Mouse (Mus musculus) C2C12 (cell line): Measurements from ENCODE around the gene Stard8. TPM values are rescaled to one million over a fixed set of nuclear protein-coding genes. Genes with fewer than 3 reads are reported as not detected.

Source experiments
- H3K27me3 ChIP-seq: one replicate; pipeline ENCODE4 v1.6.1; 2011; ENCODE audit not compliant: control insufficient read depth, insufficient read depth, insufficient read length
- H3K36me3 ChIP-seq: one replicate; pipeline ENCODE4 v1.6.1; 2011; ENCODE audit not compliant: control insufficient read depth, insufficient read depth
- H3K4me3 ChIP-seq: one replicate; pipeline ENCODE4 v1.5.1; 2011; ENCODE audit warnings: mild to moderate bottlenecking, control low read depth; ENCODE audit not compliant: poor library complexity, insufficient read depth, severe bottlenecking
- H3K79me2 ChIP-seq: one replicate; pipeline ENCODE4 v1.6.1; 2011; ENCODE audit not compliant: control insufficient read depth, insufficient read depth
- H3K79me3 ChIP-seq: one replicate; pipeline ENCODE4 v1.6.1; 2011; ENCODE audit warnings: low read depth, control low read depth
- H3ac ChIP-seq: one replicate; pipeline ENCODE3; 2011; ENCODE audit warnings: low read depth; ENCODE audit not compliant: control insufficient read depth, insufficient read length
- CEBPB ChIP-seq: IDR thresholded peaks from one replicate; pipeline ENCODE4 v1.6.1; 2011; ENCODE audit warnings: low read depth, mild to moderate bottlenecking, control low read depth, moderate library complexity
- CTCF ChIP-seq: IDR thresholded peaks from one replicate; pipeline ENCODE4 v1.5.1; 2011; ENCODE audit not compliant: control insufficient read depth, insufficient read depth, insufficient read length
- FOSL1 ChIP-seq: IDR thresholded peaks from one replicate; pipeline ENCODE4 v1.8.0; 2011; ENCODE audit warnings: mild to moderate bottlenecking, low read length; ENCODE audit not compliant: poor library complexity, insufficient read depth, severe bottlenecking
- MAX ChIP-seq: IDR thresholded peaks from one replicate; pipeline ENCODE4 v1.6.1; 2011; ENCODE audit warnings: mild to moderate bottlenecking, control low read depth
- MYOD1 ChIP-seq: IDR thresholded peaks from one replicate; pipeline ENCODE4 v1.6.1; 2011; ENCODE audit warnings: low read depth; ENCODE audit not compliant: control insufficient read depth, insufficient read length
- MYOG ChIP-seq: IDR thresholded peaks from one replicate; pipeline ENCODE4 v1.6.1; 2011; ENCODE audit not compliant: control insufficient read depth, insufficient read length; ENCODE audit errors: extremely low read depth
- USF1 ChIP-seq: IDR thresholded peaks from one replicate; pipeline ENCODE4 v1.6.1; 2011; ENCODE audit warnings: low read depth, mild to moderate bottlenecking, control low read depth, moderate library complexity
- polyA plus RNA-seq: library from polyadenylated mRNA; unstranded; fragments of >200 nt; fragmentation: generic; extraction: Trizol; gene quantifications from one replicate; pipeline ENCODE4 v1.2.1, GENCODE M21; 2012; ENCODE audit warnings: missing spikeins

The Stard8 gene
- polyA plus RNA-seq, 1 experiment: not detected

DNA sequence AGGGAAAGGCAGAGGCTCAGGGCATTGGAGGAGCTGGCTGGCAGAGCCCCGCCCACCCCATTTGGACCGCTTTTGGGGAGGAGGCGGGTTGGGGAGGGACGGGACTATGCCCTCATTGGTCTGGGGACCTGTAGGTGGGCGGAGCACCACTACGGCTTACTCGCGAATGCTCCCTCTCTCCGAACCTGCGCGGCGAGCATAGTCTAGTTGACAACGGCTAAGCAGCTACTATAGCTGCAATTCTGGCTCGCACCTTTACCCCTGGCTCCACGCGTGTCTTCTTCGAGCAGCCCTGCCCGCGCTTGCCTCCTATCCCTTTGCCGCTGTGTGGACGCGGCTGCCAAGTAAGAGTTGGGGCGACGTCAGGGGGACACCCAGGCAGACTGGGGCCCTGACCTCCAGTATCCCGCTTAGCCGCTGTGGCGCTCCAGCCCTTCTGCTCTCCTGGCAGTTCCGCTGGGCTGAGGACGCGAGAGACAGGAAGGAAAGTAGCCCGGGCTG is 39.5 kb downstream of the Stard8 start:
- peaks cover 10% of the 10 kb centered on the region for H3K27me3 ChIP-seq
- TF ChIP-seq USF1: no peak
- no peak for TF ChIP-seq MYOG
- TF ChIP-seq MAX: no peak
- TF ChIP-seq FOSL1: no peak
- no peak for TF ChIP-seq MYOD1
- no peak for TF ChIP-seq CEBPB
- TF ChIP-seq CTCF: no peak
- no peak overlapping the region for H3ac ChIP-seq
- H3K79me3 ChIP-seq: no peaks in the 10 kb centered on the region
- no peak overlapping the region for H3K4me3 ChIP-seq
- H3K36me3 ChIP-seq: no peaks in the 10 kb centered on the region
- no peaks in the 10 kb centered on the region for H3K79me2 ChIP-seq

- peaks cover 10% of the 10 kb centered on the region for H3K27me3 ChIP-seq
- no peaks in the 10 kb centered on the region for H3K36me3 ChIP-seq
- H3K79me3 ChIP-seq: no peaks in the 10 kb centered on the region
- H3ac ChIP-seq: no peak overlapping the region
- TF ChIP-seq CEBPB: no peak
- TF ChIP-seq MYOD1: no peak
- no peak for TF ChIP-seq CTCF
- no peak for TF ChIP-seq FOSL1
- TF ChIP-seq MYOG: no peak
- TF ChIP-seq USF1: no peak
- TF ChIP-seq MAX: no peak
- no peak overlapping the region for H3K4me3 ChIP-seq
- H3K79me2 ChIP-seq: no peaks in the 10 kb centered on the region
These were observed 40.2 kb downstream of the Stard8 start for GRCm38 (mm10) chrX:99043275-99043674.

- H3K36me3 ChIP-seq: no peaks in the 10 kb centered on the region
- no peaks in the 10 kb centered on the region for H3K79me2 ChIP-seq
- H3ac ChIP-seq: no peak overlapping the region
- no peak for TF ChIP-seq MYOD1
- no peak for TF ChIP-seq MAX
- no peak for TF ChIP-seq USF1
- TF ChIP-seq CTCF: no peak
- no peak for TF ChIP-seq MYOG
- no peak for TF ChIP-seq FOSL1
- peaks cover 10% of the 10 kb centered on the region for H3K27me3 ChIP-seq
- H3K79me3 ChIP-seq: no peaks in the 10 kb centered on the region
- H3K4me3 ChIP-seq: no peak overlapping the region
These were observed 40.7 kb downstream of the Stard8 start for GRCm38 (mm10) chrX:99043739-99044138.

DNA sequence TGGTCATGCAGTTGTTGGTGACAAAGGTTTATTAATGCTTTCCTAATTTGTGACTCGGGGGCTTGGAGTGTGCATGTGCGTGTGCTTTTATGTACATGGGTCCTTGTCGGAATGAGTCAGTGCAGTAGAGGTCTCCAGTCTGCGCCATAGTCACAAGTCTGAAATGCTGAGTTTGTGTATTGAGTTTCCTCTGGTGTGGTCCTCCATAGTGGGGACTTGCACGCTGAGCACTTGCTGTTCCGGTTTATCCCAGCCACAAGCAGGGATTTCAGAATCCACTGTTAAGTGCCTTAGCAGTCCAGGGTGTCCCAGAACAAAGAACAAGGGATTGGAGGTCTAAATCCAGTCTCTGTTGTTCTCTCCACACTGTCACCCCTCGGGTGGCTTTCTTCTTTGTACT is 42.3 kb downstream of the Stard8 start:
- H3K27me3 ChIP-seq: peaks cover 10% of the 10 kb centered on the region

GRCm38 (mm10) chrX:99046360-99047055 is 43.5 kb downstream of the Stard8 start:
- Histone ChIP-seq H3K36me3 (no peaks in the 10 kb centered on the region), H3K4me3 (no peak overlapping the region), H3K79me2 (no peaks in the 10 kb centered on the region), H3K27me3 (peaks cover 10% of the 10 kb centered on the region), H3K79me3 (no peaks in the 10 kb centered on the region), H3ac (no peak overlapping the region)
- TF ChIP-seq MAX: no peak
- no peak for TF ChIP-seq CEBPB
- TF ChIP-seq CTCF: no peak
- no peak for TF ChIP-seq MYOG
- no peak for TF ChIP-seq FOSL1
- no peak for TF ChIP-seq MYOD1
- TF ChIP-seq USF1: no peak

More for the DNA sequence above, 42.3 kb downstream of the Stard8 start:
- Histone ChIP-seq H3K79me2 (no peaks in the 10 kb centered on the region), H3K4me3 (no peak overlapping the region), H3K36me3 (no peaks in the 10 kb centered on the region), H3K79me3 (no peaks in the 10 kb centered on the region), H3ac (no peak overlapping the region)
- TF ChIP-seq MAX (no peak), MYOG (no peak), MYOD1 (no peak), USF1 (no peak), FOSL1 (no peak), CEBPB (no peak), CTCF (no peak)

- Histone ChIP-seq H3K27me3 (peaks cover under 1% of the 10 kb centered on the region), H3K79me3 (no peaks in the 10 kb centered on the region), H3K4me3 (no peak overlapping the region), H3K79me2 (no peaks in the 10 kb centered on the region), H3ac (no peak overlapping the region), H3K36me3 (no peaks in the 10 kb centered on the region)
- TF ChIP-seq MAX: no peak
- TF ChIP-seq MYOD1: no peak
- TF ChIP-seq MYOG: no peak
- no peak for TF ChIP-seq FOSL1
- TF ChIP-seq USF1: no peak
- no peak for TF ChIP-seq CEBPB
- TF ChIP-seq CTCF: no peak
These were observed 45.1 kb downstream of the Stard8 start for GRCm38 (mm10) chrX:99048111-99048510.
